Mouse (Mus musculus) limb, embryonic 10.5 days (tissue): ENCODE data around the gene Cd300e. TPM values are rescaled to one million over a fixed set of nuclear protein-coding genes. Genes with fewer than 3 reads are reported as not detected.
A peak's percentile ranks its signal among the peaks of the same experiment; 100 is the strongest.

Experiments
- DNase-seq: peaks from one replicate; pipeline ENCODE4 v3.0.0-alpha.2; 2017; ENCODE audit warnings: low spot score
- H3K27ac ChIP-seq: fragments of 300-500 bp; sonication (generic); 2 replicates; pipeline ENCODE4 v1.5.1; 2016; ENCODE audit warnings: mild to moderate bottlenecking
- H3K27me3 ChIP-seq: fragments of 300-500 bp; sonication (generic); 2 replicates; pipeline ENCODE4 v1.6.1; 2016; ENCODE audit warnings: low read depth, mild to moderate bottlenecking; ENCODE audit not compliant: poor library complexity, severe bottlenecking
- H3K36me3 ChIP-seq: fragments of 300-500 bp; sonication (generic); 2 replicates; pipeline ENCODE4 v1.6.1; 2016; ENCODE audit warnings: mild to moderate bottlenecking, moderate library complexity
- H3K4me1 ChIP-seq: fragments of 300-500 bp; sonication (generic); 2 replicates; pipeline ENCODE4 v1.6.1; 2016
- H3K4me3 ChIP-seq: fragments of 300-500 bp; sonication (generic); 2 replicates; pipeline ENCODE4 v1.5.1; 2016; ENCODE audit warnings: mild to moderate bottlenecking, moderate library complexity
- H3K9me3 ChIP-seq: fragments of 300-500 bp; sonication (generic); replicated peaks from 2 replicates; pipeline ENCODE4 v1.6.1; 2016; ENCODE audit warnings: mild to moderate bottlenecking
- WGBS: fragments of 180-500 bp; shearing (Covaris S2); methylation state at CpG from one replicate; pipeline ENCODE4 v1.1.7; 2016; 5-methylcytosine and 5-hydroxymethylcytosine counted together
- polyA plus RNA-seq: library from polyadenylated mRNA; unstranded; fragments of >200 nt; fragmentation: Nextera tagmentation; extraction: Ambion mirVana; gene quantifications from 2 replicates; pipeline ENCODE4 v1.2.1, GENCODE M21; 2016

Cd300e gene
- polyA plus RNA-seq, 1 experiment from 2014 or later: not detected

DNA sequence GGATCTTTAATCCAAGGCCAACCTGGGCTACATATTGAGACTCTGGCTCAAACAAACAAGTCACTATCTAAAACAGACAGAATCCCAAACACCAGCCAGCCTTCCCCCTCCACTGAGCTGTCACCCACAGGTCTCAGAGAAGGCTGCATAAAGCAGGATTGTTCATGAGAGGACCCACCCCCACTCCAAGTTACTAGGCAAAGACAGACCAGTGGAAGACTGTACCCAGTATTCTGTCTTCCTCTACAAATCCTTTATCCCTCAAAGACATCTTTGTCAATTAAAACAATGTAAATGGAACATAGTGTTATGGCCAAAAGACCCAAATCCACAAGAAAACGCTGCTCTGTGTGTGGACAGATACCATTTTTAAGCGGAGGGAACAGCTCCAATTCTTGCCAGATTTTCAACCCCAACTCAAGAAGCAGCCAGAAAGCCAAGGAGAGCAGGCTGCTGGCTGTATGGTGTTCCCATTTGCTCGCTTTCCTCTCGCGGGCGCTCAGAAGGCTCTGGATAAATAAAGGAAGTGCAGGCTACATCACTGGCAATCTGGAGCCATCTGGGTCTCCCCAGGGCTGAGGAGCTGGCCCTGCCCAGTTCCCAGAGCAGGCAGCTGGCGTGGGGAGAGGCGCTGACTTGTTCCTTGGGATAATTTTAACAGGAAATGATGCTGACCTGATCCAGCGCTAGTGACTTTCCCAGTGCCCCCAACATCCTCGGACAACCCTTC is 36.4 kb upstream of the Cd300e start:
- no peaks in the 10 kb centered on the region for H3K36me3 ChIP-seq
- no peaks in the 10 kb centered on the region; the same call in 1 of the 2 replicates for H3K9me3 ChIP-seq
- peak overlapping the region; percentile 63 for H3K27ac ChIP-seq
- no peaks in the 10 kb centered on the region for H3K27me3 ChIP-seq
- WGBS: 46% methylated on average over 10 of the region's 10 CpGs
- H3K4me1 ChIP-seq: peaks cover 54% of the 10 kb centered on the region
- H3K4me3 ChIP-seq: no peak overlapping the region
- DNase-seq: no peak

DNA sequence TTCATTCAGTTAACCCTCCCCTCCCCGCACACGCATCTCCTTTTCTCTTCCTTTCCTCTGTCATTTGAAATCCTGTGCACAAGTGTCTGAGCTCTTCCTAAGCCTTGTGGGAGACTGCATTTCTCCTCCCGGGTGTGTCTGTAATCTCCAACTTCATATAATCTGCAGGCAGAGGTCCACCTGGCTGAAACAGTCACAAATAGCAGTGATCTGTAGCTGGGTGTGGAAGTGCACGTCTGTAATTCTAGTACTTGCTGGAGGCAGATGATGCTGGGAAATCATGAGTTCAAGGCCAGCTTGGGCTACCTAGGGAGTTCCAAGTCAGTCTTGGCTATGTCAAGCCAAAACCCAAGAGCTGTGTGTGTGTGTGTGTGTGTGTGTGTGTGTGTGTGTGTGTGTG is 30.2 kb upstream of the Cd300e start:
- 18% methylated on average over 4 of the region's 4 CpGs for WGBS
- no peak for DNase-seq
- peak overlapping the region; percentile 38; the same call in 1 of the 2 replicates for H3K4me3 ChIP-seq
- no peak overlapping the region for H3K27ac ChIP-seq
- no peaks in the 10 kb centered on the region; the same call in 1 of the 2 replicates for H3K9me3 ChIP-seq
- H3K4me1 ChIP-seq: peaks cover 11% of the 10 kb centered on the region
- H3K36me3 ChIP-seq: no peaks in the 10 kb centered on the region
- H3K27me3 ChIP-seq: peaks cover 37% of the 10 kb centered on the region

DNA sequence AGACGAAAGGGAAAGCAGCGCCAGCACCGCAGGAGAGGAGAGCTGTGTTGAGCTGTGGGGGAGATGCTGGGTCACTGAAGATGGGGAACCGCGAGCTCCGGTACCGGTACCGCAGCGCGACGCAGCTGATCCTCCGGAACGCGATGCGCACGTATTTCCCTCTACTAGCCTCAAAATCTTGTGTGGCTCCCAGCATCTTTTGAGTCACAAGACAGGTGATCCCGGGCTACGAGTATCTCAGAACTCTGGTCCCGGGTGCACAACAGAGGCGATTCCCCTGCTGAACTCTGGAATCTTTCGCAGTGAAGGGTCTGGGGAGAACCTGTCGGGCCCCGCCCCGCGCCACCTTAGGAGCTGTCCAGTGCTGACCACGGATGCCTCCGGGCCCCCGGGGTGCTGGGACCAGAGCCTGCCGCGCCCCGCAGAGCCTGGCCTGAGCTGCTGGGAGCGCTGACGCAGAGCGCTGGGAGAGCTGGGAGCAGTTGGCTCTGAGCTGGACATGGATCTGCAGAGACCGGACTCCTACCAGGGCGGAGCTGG is 29.5 kb upstream of the Cd300e start, which contains the start of gene Rab37:
Rab37 (plus strand) TSS at position 70 of the 540 bp plus-strand sequence.
- peak; percentile 75 for DNase-seq
- Histone ChIP-seq H3K27ac (no peak within 1 kb of the TSS; the same call in 1 of the 2 replicates), H3K4me3 (peak within 1 kb of the TSS; percentile 38), H3K36me3 (no peaks in the 10 kb centered on the region), H3K4me1 (peaks cover 11% of the 10 kb centered on the region), H3K27me3 (peaks cover 37% of the 10 kb centered on the region), H3K9me3 (no peaks in the 10 kb centered on the region; the same call in 1 of the 2 replicates)
- 4% methylated on average over 36 of the region's 36 CpGs for WGBS

DNA sequence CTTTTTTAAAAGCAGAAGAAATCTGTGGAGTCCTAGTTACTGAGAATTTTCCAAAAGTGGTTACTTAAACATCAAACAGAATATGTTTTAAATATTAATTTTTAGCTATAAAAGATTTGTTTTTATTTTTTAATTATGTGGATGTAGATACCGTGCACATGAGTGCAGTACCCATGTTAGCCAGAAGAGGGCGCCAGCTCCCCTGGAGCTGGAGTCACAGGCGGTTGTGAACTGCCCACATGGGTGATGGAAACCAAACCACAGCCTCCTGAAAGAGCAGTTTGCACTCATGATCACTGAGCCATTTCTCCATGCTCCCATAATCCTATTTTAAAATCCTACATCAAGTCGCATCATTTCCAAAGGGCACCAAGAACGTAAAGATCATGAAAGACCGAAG is 27.9 kb upstream of the Cd300e start:
- no peak overlapping the region for H3K4me3 ChIP-seq
- WGBS: 68% methylated on average over 6 of the region's 6 CpGs
- H3K9me3 ChIP-seq: no peaks in the 10 kb centered on the region; the same call in 1 of the 2 replicates
- H3K36me3 ChIP-seq: no peaks in the 10 kb centered on the region
- peaks cover 42% of the 10 kb centered on the region for H3K27me3 ChIP-seq
- peaks cover 11% of the 10 kb centered on the region for H3K4me1 ChIP-seq
- H3K27ac ChIP-seq: no peak overlapping the region
- no peak for DNase-seq

DNA sequence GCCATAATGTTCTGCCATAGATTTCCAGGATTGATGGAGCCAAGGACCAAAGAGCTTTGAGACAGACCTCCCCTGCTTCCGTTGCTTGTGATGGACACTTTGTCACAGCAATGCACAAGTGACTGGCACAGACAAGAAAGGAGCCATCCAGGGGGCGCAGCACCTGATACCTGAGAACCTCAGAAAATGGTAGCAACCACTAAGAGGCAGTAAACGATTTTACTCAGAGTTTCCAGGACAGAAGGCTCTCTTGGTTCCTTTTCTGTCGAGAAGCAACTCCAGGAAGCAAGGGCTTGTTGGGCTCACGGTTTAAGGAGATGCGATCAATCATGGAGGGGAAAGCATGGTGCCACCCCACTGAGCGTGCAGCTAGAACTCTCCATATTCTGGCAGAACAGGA is 24.2 kb upstream of the Cd300e start:
- H3K27me3 ChIP-seq: peaks cover 36% of the 10 kb centered on the region
- no peak for DNase-seq
- H3K36me3 ChIP-seq: no peaks in the 10 kb centered on the region
- WGBS: 66% methylated on average over 7 of the region's 7 CpGs
- H3K4me3 ChIP-seq: no peak overlapping the region
- H3K9me3 ChIP-seq: no peaks in the 10 kb centered on the region
- peaks cover 6% of the 10 kb centered on the region for H3K4me1 ChIP-seq
- H3K27ac ChIP-seq: no peak overlapping the region

DNA sequence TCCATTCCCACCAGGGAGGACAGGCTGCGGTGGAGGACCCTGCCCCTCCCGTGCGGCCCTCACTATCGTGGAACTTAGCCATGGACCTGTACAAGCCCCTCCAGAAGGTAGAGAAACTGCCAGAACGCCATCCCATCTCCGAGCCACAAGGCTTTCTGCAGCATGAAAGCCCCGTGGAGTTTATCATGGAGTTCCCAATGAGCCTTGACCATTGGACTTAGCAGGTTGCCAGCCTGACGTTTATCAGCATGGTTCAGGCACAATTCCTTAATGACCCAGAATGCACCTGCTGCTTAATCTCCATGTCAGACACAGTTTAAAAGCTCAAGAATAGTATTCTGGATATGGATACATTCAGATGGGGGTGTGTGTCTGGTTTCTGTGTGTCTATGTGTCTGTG is 23.1 kb upstream of the Cd300e start:
- Histone ChIP-seq H3K36me3 (no peaks in the 10 kb centered on the region), H3K27me3 (peaks cover 25% of the 10 kb centered on the region), H3K4me1 (0 out of 2 replicates have a peak, but pooled peaks cover 5% of the 10 kb centered on the region), H3K4me3 (no peak overlapping the region), H3K27ac (no peak overlapping the region), H3K9me3 (no peaks in the 10 kb centered on the region)
- DNase-seq: no peak
- 83% methylated on average over 8 of the region's 8 CpGs for WGBS

DNA sequence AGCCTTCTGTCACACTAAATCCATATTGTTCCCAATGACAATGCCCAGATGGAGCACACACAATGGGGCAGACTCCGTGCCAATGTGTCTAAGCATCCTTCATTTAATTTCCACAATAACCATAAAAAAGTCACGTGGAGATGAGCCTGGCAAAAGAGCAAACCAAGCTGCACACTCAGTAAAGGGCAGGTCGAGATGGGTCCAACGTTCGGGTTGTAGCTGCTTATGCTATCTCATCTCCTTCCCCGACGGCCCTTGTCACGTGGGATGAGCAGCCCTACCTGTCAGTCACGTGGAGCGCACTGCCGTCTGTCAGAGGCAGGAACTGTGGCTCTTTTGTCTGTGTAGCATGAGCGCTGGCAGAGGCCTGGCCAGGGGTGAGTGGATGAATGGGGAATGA is 22.6 kb upstream of the Cd300e start:
- Histone ChIP-seq H3K27me3 (peaks cover 25% of the 10 kb centered on the region), H3K4me1 (0 out of 2 replicates have a peak, but pooled peaks cover 5% of the 10 kb centered on the region), H3K36me3 (no peaks in the 10 kb centered on the region), H3K27ac (no peak overlapping the region), H3K4me3 (no peak overlapping the region), H3K9me3 (no peaks in the 10 kb centered on the region)
- 65% methylated on average over 12 of the region's 12 CpGs for WGBS
- DNase-seq: no peak

DNA sequence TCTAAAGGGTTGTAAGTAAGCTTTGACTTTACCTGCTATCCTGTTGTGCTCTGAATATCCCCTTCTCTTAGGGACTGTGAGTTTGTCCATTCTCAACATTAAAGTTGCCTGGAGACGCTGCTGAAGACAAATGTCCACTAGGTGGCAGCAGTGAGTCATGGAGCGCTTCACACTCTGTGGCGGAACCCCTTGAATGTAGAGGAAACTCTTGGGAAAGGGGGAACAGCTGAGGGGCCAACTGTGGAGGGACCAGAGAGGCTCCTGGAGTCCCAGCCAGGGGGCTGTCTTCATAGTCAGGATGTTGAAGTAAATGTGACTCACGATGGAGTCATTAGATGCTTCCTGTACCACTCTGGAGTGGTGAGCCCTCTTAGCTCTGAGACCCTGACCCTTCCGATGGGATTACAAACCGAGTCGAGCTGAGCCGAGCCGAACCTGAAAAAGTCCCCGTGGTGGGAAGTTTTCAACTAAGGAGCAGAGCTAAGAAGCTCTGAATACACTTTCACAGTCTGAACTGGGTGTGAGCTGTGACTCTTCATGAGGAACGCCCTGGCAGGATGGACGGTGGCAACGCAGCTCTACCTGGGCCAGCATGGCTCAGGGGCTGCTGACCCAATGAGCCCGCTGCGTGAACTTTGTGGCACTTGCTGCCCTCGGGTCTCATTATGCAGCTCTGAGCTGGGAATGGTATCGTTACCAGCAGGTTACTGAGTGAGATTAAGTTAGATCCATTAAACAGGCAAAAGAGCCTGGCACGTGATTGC is 21.6 kb upstream of the Cd300e start:
- peak; percentile 85 for DNase-seq
- no peaks in the 10 kb centered on the region for H3K9me3 ChIP-seq
- H3K4me3 ChIP-seq: no peak overlapping the region
- peaks cover 20% of the 10 kb centered on the region for H3K27me3 ChIP-seq
- H3K36me3 ChIP-seq: no peaks in the 10 kb centered on the region
- 0 out of 2 replicates have a peak, but pooled peaks cover 5% of the 10 kb centered on the region for H3K4me1 ChIP-seq
- no peak overlapping the region for H3K27ac ChIP-seq
- WGBS: 54% methylated on average over 18 of the region's 18 CpGs

DNA sequence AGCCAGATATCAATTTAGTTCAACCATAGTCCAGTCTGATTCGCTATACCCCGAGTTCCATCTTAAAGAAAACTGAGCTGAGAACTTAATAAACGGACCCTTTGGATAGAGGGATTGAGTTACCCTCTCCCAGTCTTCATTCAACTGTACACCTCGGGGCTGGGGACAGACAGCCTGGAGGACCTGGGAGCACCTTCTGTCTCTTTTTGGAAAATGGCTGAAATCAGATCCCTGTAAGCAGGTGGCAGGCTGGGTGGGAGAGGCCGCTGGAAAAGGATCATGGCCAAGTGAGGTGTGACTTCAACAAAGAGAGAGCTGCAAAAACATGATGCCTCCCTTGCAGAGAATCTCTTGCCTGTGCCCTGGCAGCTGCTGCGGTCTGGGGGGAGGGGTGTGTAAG is 20.2 kb upstream of the Cd300e start:
- Histone ChIP-seq H3K36me3 (no peaks in the 10 kb centered on the region), H3K4me3 (no peak overlapping the region), H3K9me3 (no peaks in the 10 kb centered on the region), H3K27ac (no peak overlapping the region), H3K4me1 (0 out of 2 replicates have a peak, but pooled peaks cover 5% of the 10 kb centered on the region), H3K27me3 (peaks cover 19% of the 10 kb centered on the region)
- 74% methylated on average over 6 of the region's 6 CpGs for WGBS
- DNase-seq: no peak

DNA sequence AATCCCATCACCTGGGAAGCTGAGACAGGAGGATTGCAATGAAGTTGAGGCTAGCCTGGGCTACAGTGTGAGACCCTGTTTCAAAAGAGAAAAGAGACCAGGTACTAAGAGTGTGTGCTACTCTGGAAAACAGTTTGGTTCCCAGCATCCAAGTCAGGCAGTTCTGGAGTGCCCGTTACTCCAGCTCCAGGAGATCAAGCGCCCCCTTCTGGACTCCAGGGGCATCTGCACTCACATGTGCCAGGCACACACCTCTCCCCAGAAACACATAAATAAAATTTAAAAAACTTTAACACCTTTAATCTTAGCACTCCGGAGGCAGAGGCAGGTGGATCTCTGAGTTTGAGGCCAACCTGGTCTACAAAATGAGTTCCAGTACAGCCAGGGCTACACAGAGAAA is 19.4 kb upstream of the Cd300e start:
- Histone ChIP-seq H3K27me3 (peaks cover 19% of the 10 kb centered on the region), H3K9me3 (no peaks in the 10 kb centered on the region), H3K4me1 (0 out of 2 replicates have a peak, but pooled peaks cover 5% of the 10 kb centered on the region), H3K4me3 (no peak overlapping the region), H3K27ac (no peak overlapping the region), H3K36me3 (no peaks in the 10 kb centered on the region)
- DNase-seq: no peak
- WGBS: 68% methylated on average over 3 of the region's 3 CpGs

DNA sequence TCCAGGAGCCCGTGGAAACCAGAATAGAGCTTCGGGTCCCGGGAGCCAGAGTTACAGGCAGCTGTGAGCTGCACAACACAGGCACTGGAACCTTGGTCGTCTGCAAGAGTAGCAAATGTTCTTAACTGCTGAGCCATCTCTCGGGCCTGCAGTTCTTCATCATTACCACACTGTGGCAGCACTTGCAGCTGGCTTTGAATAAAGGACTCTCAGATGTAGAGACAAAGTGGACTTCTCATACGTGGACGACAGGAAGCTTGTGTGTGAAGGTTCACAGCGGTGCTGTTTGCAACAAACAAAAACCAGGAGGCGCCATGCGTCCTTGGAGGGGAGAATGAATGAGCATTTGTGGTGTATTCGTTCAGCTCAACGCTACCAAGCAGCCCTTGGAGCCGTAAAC is 18.9 kb upstream of the Cd300e start:
- peaks cover 19% of the 10 kb centered on the region for H3K27me3 ChIP-seq
- DNase-seq: peak; percentile 60
- H3K9me3 ChIP-seq: no peaks in the 10 kb centered on the region
- H3K36me3 ChIP-seq: no peaks in the 10 kb centered on the region
- H3K27ac ChIP-seq: no peak overlapping the region
- WGBS: 37% methylated on average over 13 of the region's 13 CpGs
- 0 out of 2 replicates have a peak, but pooled peaks cover 5% of the 10 kb centered on the region for H3K4me1 ChIP-seq
- H3K4me3 ChIP-seq: no peak overlapping the region

DNA sequence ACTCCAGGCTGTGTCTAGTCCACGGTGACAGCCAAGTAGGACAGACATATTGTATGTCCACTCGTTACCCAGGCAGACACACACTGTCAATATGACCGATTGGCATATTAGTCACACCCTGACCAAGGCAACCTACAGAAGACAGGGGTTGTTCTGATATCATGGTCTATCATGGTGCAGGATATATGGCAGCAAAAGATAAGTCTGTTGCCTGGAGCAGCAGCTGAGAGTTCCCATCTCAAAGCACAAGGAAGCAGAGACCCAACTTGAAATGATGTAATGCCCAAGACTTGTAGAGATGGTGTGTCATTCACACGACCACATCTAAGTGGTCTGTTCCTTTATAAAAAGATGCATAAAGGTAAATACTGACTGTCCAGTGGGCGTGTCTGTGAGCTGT is 16.7 kb upstream of the Cd300e start:
- H3K4me3 ChIP-seq: no peak overlapping the region
- no peak for DNase-seq
- no peaks in the 10 kb centered on the region for H3K9me3 ChIP-seq
- WGBS: 86% methylated on average over 5 of the region's 5 CpGs
- 0 out of 2 replicates have a peak, but pooled peaks cover 3% of the 10 kb centered on the region for H3K4me1 ChIP-seq
- no peaks in the 10 kb centered on the region for H3K36me3 ChIP-seq
- H3K27me3 ChIP-seq: peaks cover 3% of the 10 kb centered on the region; the same call in 1 of the 2 replicates
- H3K27ac ChIP-seq: no peak overlapping the region

DNA sequence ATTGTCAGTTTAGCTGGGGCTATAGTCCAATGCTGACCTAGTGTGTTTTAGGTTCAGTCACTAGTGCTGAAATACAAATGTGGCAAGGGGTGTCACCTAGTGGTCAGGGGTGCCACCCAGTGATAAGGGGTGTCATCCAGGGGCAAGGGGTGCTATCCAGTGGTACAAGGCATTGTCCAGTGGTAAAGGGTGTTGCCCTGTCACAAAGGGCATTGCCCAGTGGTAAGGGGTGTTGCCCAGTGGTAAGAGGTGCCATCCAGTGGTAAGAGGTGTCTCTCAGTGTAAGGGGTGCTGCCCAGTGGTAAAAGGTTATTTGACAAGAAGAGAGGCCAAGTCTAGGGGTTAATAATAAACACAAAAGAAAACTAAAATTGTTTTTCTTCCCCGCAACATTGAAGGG is 15.5 kb upstream of the Cd300e start:
- Histone ChIP-seq H3K4me1 (0 out of 2 replicates have a peak, but pooled peaks cover 3% of the 10 kb centered on the region), H3K9me3 (no peaks in the 10 kb centered on the region), H3K36me3 (no peaks in the 10 kb centered on the region), H3K4me3 (no peak overlapping the region), H3K27me3 (no peaks in the 10 kb centered on the region), H3K27ac (no peak overlapping the region)
- DNase-seq: no peak
- 96% methylated on average over 1 of the region's 1 CpGs for WGBS
